ENCODE assay signal across 29 mouse cellular contexts in the genomic region with DNA sequence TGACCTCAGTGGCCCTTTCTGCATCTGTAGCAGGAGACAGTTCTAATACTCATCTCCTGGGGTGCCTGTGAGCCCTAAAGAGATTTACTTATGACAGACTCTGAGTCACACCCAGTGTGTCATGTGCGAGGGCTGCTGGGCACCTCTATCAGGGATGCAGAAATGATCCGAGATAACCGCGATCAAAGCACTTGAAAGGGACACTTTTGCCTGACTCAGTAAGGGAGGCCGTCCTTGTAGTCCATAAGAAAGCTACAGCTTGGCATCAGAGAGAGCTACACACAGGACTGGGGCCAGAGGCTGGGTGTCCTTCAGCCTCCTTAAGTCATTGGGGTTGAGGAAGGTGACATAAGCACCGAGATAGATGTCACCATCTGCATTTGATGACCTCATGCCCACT. TPM values are rescaled to one million over a fixed set of nuclear protein-coding genes. Genes with fewer than 3 reads are reported as not detected.
"Had no signal": no experiment of that assay in that cellular context is flagged by ENCODE, and none has a peak within 500 bp of the region (broad histone marks: within the 10 kb centered on the region; RNA-seq: fewer than 3 reads in every experiment).

No protein-coding gene starts in this region.

- H3K4me2 ChIP-seq: heart, embryonic 11.5 days; heart, embryonic 13.5 days; heart, embryonic 15.5 days; hindbrain, embryonic 13.5 days; hindbrain, embryonic 15.5 days; kidney, embryonic 15.5 days; limb, embryonic 13.5 days; limb, embryonic 15.5 days; liver, embryonic 12.5 days had no signal

- DNase-seq: gastrocnemius, postnatal 14 days; gastrocnemius, postnatal 36 days; heart, adult 11 months; heart, adult 2 months; heart, postnatal 14 days; heart, postnatal 36 days; kidney, adult 11 months; kidney, adult 2 months; kidney, adult 9 months; kidney, postnatal 14 days; kidney, postnatal 36 days; layer of hippocampus, adult 9-11 months; layer of hippocampus, postnatal 36 days; left cerebral cortex, postnatal 4 days had no signal

- H3K36me3 ChIP-seq: heart, embryonic 15.5 days; hindbrain, embryonic 15.5 days; kidney, embryonic 15.5 days; limb, embryonic 15.5 days; liver, embryonic 12.5 days had no signal

- H3K4me3 ChIP-seq: heart, adult 2 months; heart, embryonic 13.5 days; heart, embryonic 15.5 days; hindbrain, embryonic 13.5 days; hindbrain, embryonic 15.5 days; kidney, embryonic 15.5 days; limb, embryonic 13.5 days; limb, embryonic 15.5 days; liver, embryonic 12.5 days had no signal

- H3K4me1 ChIP-seq: limb, embryonic 13.5 days; liver, embryonic 12.5 days had no signal

- H3K9ac ChIP-seq: heart, embryonic 13.5 days; heart, embryonic 15.5 days; hindbrain, embryonic 15.5 days; kidney, embryonic 15.5 days; limb, embryonic 13.5 days; limb, embryonic 15.5 days; liver, embryonic 12.5 days; liver, embryonic 14.5 days had no signal

- H3K27ac ChIP-seq: heart, adult 2 months; heart, embryonic 13.5 days; heart, embryonic 15.5 days; hindbrain, embryonic 15.5 days; hindbrain, postnatal 0 days; kidney, embryonic 15.5 days; kidney, postnatal 0 days; limb, embryonic 13.5 days; limb, embryonic 15.5 days; liver, embryonic 12.5 days; liver, embryonic 14.5 days had no signal

- H3K27me3 ChIP-seq: heart, embryonic 13.5 days; heart, embryonic 15.5 days; hindbrain, embryonic 13.5 days; hindbrain, embryonic 15.5 days; kidney, embryonic 15.5 days; limb, embryonic 13.5 days; limb, embryonic 15.5 days had no signal

- ATAC-seq: hindbrain, postnatal 0 days; intestine, embryonic 16.5 days; liver, embryonic 12.5 days had no signal

- H3K9me3 ChIP-seq: heart, embryonic 15.5 days; hindbrain, embryonic 13.5 days; kidney, embryonic 15.5 days; limb, embryonic 13.5 days; limb, embryonic 15.5 days; liver, embryonic 12.5 days had no signal

RNA-seq across cellular contexts. Expression of a gene that starts 12.7 kb away (rescaled TPM):
- total RNA-seq: hematopoietic stem cell, adult 5-6 weeks had no signal
- polyA plus RNA-seq: liver, adult 2 months had no signal
